Mouse (Mus musculus): ENCODE measurements at regions not wholly inside any gene's neighbourhood (a gene's known extent, or its start where the extent isn't known, plus 50 kb on each side); places are given as distances from the start of the nearest gene placed in this dataset.
"Not testable (repeated sequence)": the region's sequence is repeated elsewhere in the genome, so short reads cannot be mapped to it uniquely, and the experiment has no call there.

DNA sequence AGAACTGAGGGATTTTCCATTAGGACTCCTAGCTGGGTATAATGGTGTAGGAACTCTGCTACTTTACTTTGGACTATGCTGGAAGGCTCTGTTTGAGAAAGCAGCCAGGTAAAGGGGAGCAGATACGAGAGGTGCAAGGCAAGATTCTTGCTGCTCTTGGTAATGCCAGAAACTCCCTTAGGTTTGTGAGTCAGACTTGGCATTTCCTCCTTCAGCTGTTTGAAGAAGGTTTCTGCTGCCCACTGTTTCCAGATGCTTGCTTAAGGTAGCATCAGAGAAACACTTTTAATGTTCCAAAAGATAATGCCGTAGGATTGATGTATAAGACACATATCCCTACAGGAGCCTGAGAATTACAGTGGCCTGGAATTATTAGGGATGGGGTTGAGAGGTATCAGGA is 222.9 kb downstream of the Arl6ip6 start:
- no peak for DNase-seq (ENCODE audit: low read depth in 1 of 2, low spot score in 2 of 2)
- Histone ChIP-seq H3K4me3 (ENCODE audit: extremely low read depth, insufficient read depth, insufficient read length) (no peak overlapping the region), H3K36me3 (ENCODE audit: control insufficient read depth, insufficient read depth, low read length) (no peaks in the 10 kb centered on the region), H3K27me3 (ENCODE audit: control insufficient read depth, insufficient read depth, low read length) (no peaks in the 10 kb centered on the region), H3K27ac (ENCODE audit: insufficient read depth, low read length) (no peak overlapping the region), H3K4me1 (ENCODE audit: control insufficient read depth, insufficient read depth, insufficient read length) (no peaks in the 10 kb centered on the region)
- WGBS: 87% methylated on average over 2 of the region's 2 CpGs
- TF ChIP-seq CTCF (IDR thresholded peaks at IDR 0.05; ENCODE audit: extremely low read depth, insufficient read depth, insufficient read length, insufficient replicate concordance) (no peak), POLR2A (IDR thresholded peaks at IDR 0.05; ENCODE audit: low read depth, low read length) (no peak)

- WGBS: 77% methylated on average over 5 of the region's 5 CpGs
Measured at GRCm38 (mm10) chr2:53437046-53437815, 245.7 kb downstream of the Arl6ip6 start.

DNA sequence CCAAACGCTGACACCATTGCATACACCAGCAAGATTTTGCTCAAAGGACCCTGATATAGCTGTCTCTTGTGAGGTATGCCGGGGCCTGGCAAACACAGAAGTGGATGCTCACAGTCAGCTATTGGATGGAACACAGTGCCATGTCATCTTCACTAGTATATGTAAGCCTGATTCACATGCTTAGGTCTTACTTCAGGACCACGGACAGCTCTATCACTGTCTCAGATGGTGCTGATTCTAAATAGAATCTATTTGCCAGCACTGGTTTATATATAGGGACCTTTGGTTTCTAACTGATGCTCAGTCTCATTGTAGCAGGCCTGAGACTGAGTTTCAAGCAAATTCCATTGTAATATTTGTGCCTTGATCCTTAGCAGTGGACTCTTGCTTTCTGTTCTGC is 248.8 kb downstream of the Arl6ip6 start:
- WGBS: 45% methylated on average over 3 of the region's 3 CpGs
- not testable (repeated sequence) for H3K36me3 ChIP-seq (ENCODE audit: control insufficient read depth, insufficient read depth, low read length); H3K27ac ChIP-seq (ENCODE audit: insufficient read depth, low read length); H3K4me3 ChIP-seq (ENCODE audit: extremely low read depth, insufficient read depth, insufficient read length); H3K27me3 ChIP-seq (ENCODE audit: control insufficient read depth, insufficient read depth, low read length); DNase-seq (ENCODE audit: low read depth in 1 of 2, low spot score in 2 of 2); H3K4me1 ChIP-seq (ENCODE audit: control insufficient read depth, insufficient read depth, insufficient read length)

More at GRCm38 (mm10) chr2:53437046-53437815, 245.7 kb downstream of the Arl6ip6 start:
- Histone ChIP-seq H3K27me3 (ENCODE audit: control insufficient read depth, insufficient read depth, low read length) (no peaks in the 10 kb centered on the region), H3K27ac (ENCODE audit: insufficient read depth, low read length) (no peak overlapping the region), H3K36me3 (ENCODE audit: control insufficient read depth, insufficient read depth, low read length) (no peaks in the 10 kb centered on the region), H3K4me1 (ENCODE audit: control insufficient read depth, insufficient read depth, insufficient read length) (no peaks in the 10 kb centered on the region), H3K4me3 (ENCODE audit: extremely low read depth, insufficient read depth, insufficient read length) (no peak overlapping the region)
- TF ChIP-seq POLR2A (IDR thresholded peaks at IDR 0.05; ENCODE audit: low read depth, low read length) (no peak), CTCF (IDR thresholded peaks at IDR 0.05; ENCODE audit: extremely low read depth, insufficient read depth, insufficient read length, insufficient replicate concordance) (no peak)
- DNase-seq (ENCODE audit: low read depth in 1 of 2, low spot score in 2 of 2): no peak

DNA sequence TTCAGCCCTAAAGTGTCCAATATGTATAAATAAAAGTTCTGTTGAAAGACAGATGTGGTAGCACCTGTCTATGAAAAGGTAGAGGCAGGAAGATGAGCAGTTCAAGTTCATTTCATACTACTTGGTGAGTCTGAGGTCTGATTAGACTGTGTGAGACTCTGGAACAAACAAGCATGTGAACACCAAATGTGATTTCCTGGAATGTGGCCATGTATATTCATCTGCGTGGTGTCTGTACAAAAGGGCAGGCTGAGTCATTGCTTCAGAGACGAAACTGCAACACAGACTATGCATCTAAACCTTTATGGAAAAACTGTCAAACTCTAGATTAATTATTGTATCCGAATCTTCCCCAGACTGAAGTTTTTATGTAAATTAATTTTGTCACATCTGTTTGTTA is 268.7 kb downstream of the Arl6ip6 start:
- Histone ChIP-seq H3K36me3 (ENCODE audit: control insufficient read depth, insufficient read depth, low read length) (no peaks in the 10 kb centered on the region), H3K4me3 (ENCODE audit: extremely low read depth, insufficient read depth, insufficient read length) (no peak overlapping the region), H3K27ac (ENCODE audit: insufficient read depth, low read length) (no peak overlapping the region), H3K27me3 (ENCODE audit: control insufficient read depth, insufficient read depth, low read length) (no peaks in the 10 kb centered on the region), H3K4me1 (ENCODE audit: control insufficient read depth, insufficient read depth, insufficient read length) (no peaks in the 10 kb centered on the region)
- DNase-seq (ENCODE audit: low read depth in 1 of 2, low spot score in 2 of 2): no peak
- TF ChIP-seq POLR2A (IDR thresholded peaks at IDR 0.05; ENCODE audit: low read depth, low read length) (no peak), CTCF (IDR thresholded peaks at IDR 0.05; ENCODE audit: extremely low read depth, insufficient read depth, insufficient read length, insufficient replicate concordance) (no peak)
- whole genome bisulfite sequencing: 76% methylated on average over 3 of the region's 3 CpGs

DNA sequence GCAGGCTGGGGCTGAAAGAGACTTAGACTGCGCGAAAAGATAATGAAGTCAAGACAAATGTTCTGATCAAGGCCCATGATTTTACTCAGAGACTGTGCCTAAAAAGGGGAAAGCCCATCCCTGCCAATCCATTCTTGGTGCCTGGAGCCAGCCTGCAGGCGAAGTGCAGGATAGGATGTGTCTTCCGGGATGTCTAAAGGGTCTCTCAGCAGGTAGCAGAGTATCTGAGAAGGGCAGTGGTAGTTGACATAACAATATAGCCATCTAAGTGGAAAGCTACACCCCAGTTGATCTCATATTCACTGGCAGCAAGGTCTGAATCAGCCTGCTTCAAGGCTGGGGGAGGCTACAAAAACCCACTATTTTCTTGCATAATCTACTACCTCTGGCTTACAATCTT is 282.9 kb downstream of the Arl6ip6 start:
- Histone ChIP-seq H3K4me3 (ENCODE audit: extremely low read depth, insufficient read depth, insufficient read length) (no peak overlapping the region), H3K4me1 (ENCODE audit: control insufficient read depth, insufficient read depth, insufficient read length) (no peaks in the 10 kb centered on the region), H3K36me3 (ENCODE audit: control insufficient read depth, insufficient read depth, low read length) (no peaks in the 10 kb centered on the region), H3K27me3 (ENCODE audit: control insufficient read depth, insufficient read depth, low read length) (no peaks in the 10 kb centered on the region), H3K27ac (ENCODE audit: insufficient read depth, low read length) (no peak overlapping the region)
- DNase-seq (ENCODE audit: low read depth in 1 of 2, low spot score in 2 of 2): no peak
- no peak for TF ChIP-seq CTCF (IDR thresholded peaks at IDR 0.05; ENCODE audit: extremely low read depth, insufficient read depth, insufficient read length, insufficient replicate concordance)
- TF ChIP-seq POLR2A (IDR thresholded peaks at IDR 0.05; ENCODE audit: low read depth, low read length): no peak
- WGBS: 89% methylated on average over 4 of the region's 4 CpGs

DNA sequence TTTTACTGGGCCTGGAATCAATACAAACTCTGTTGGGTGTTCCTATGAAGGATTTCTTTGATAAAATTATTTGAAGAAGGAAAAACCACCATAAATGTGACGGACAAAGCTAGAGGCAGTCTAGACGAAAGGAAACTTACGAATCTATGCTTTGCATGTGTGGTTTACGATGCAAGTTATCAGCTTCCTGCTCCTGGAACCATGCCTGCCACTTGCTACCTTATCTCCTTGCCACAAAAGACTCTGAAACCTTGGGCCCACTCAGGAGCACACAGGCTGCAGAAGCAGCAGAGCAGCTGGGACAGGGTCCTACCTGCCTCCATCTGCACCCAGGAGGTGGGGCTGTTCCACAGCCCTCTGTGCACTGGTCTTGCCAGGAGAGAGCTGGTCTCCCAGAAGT is 287.5 kb downstream of the Arl6ip6 start:
- H3K36me3 ChIP-seq (ENCODE audit: control insufficient read depth, insufficient read depth, low read length); H3K27ac ChIP-seq (ENCODE audit: insufficient read depth, low read length); H3K27me3 ChIP-seq (ENCODE audit: control insufficient read depth, insufficient read depth, low read length); H3K4me1 ChIP-seq (ENCODE audit: control insufficient read depth, insufficient read depth, insufficient read length); DNase-seq (ENCODE audit: low read depth in 1 of 2, low spot score in 2 of 2); H3K4me3 ChIP-seq (ENCODE audit: extremely low read depth, insufficient read depth, insufficient read length): not testable (repeated sequence)
- 28% methylated on average over 4 of the region's 4 CpGs for WGBS

DNA sequence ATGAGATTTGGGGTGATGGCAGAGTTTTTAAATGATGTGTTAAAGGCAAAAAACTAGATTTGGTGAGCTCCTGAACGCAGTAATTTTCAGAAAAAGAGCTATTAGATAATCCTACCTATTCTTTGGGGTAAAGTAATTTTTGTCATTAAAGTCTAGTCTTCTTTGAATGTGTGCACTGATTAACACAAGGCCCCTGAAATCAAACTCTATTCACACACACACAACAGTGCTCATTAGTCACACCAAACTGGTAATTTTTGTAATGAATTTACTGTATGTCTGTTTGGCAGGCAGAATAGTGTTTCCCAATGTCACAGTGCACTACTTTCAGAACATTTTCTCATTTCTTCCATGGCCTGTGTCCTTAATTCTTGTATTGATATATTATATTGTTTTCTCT is 296.8 kb downstream of the Arl6ip6 start:
- Histone ChIP-seq H3K27ac (ENCODE audit: insufficient read depth, low read length) (no peak overlapping the region), H3K4me1 (ENCODE audit: control insufficient read depth, insufficient read depth, insufficient read length) (no peaks in the 10 kb centered on the region), H3K27me3 (ENCODE audit: control insufficient read depth, insufficient read depth, low read length) (no peaks in the 10 kb centered on the region), H3K4me3 (ENCODE audit: extremely low read depth, insufficient read depth, insufficient read length) (no peak overlapping the region), H3K36me3 (ENCODE audit: control insufficient read depth, insufficient read depth, low read length) (no peaks in the 10 kb centered on the region)
- 71% methylated on average over 1 of the region's 1 CpGs for whole genome bisulfite sequencing
- DNase-seq (ENCODE audit: low read depth in 1 of 2, low spot score in 2 of 2): no peak
- TF ChIP-seq CTCF (IDR thresholded peaks at IDR 0.05; ENCODE audit: extremely low read depth, insufficient read depth, insufficient read length, insufficient replicate concordance) (no peak), POLR2A (IDR thresholded peaks at IDR 0.05; ENCODE audit: low read depth, low read length) (no peak)
